Mouse (Mus musculus): ENCODE results near the gene Cept1.

The Cept1 gene

DNA sequence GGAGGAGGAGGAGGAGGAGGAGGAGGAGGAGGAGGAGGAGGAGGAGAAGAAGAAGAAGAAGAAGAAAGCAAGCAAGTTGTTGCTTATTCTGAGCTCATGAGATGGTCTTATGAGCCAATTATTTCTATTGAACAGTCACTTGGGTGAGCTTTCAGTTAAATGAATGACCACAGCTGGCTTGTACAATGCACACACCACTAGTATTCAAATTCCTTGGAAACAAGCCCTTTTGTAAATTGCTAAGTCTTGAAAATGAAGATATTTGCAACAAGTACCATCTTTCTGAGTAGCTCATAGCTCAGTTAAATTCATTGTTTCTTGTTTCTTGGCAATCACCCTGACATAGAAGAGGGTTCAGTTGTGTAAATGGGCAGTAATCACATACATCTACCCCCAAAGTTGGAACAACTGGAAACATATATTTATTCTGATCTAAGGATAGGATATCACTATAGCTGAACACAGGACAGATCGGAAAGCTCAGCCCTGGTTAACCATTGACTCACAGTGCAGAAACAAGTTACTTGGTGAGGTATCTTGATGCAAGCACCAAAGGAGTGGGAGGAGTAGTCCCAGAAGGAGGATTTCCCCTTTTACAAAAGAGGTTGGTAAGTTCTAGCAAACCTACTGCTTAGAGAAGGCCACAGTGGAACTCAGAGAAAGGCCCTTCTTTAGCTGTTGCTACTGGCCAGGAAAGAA is 52.1 kb downstream of the Cept1 start:
- no peak for DNase-seq (ENCODE audit: low read depth in 2 of 2, low spot score in 2 of 2)

DNA sequence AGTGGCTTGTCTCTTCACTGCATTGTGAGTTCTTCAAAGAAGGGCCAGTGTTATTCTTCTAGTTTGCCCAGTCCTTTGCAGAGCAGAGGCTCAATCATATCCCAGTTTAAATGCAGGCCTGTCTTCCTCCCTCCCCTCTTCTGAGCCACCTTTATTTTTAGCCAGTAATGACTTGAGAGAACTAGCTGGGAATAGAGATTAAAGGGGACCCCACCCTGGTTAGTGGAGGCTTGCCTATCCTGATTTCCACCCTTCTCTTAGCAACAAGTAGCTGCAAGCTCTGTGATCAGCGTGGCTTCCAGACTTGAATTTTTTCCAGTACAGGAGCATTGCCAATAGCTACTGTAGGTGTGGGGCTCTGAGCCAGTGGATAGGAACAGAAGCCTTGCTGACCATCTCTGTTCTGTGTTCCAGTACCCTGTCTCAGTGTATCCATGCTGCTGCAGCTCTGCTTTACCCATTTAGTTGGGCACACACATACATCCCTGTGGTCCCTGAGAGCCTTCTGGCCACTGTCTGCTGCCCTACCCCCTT is 53.1 kb downstream of the Cept1 start:
- DNase-seq (ENCODE audit: low read depth in 2 of 2, low spot score in 2 of 2): no peak

DNA sequence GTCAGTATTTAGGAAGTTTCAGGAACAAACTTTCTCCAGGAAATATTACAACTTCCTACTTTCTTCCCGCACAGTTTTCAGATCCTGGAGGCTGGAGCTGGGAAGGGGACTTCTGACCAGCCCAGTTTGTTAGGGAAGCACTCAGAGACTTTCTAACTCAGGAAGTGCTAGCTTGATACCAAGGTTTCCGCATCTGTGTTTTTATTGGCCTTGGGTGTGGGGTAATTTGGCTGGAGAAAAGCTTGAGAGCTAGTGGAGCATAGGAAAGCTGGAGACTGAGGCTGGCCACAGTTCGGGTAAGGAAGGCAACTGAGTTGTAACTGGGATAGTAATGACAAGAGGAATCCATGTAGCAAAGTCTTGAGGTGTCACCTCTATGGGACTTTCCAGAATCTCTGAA is 53.7 kb downstream of the Cept1 start:
- no peak for DNase-seq (ENCODE audit: low read depth in 2 of 2, low spot score in 2 of 2)

DNA sequence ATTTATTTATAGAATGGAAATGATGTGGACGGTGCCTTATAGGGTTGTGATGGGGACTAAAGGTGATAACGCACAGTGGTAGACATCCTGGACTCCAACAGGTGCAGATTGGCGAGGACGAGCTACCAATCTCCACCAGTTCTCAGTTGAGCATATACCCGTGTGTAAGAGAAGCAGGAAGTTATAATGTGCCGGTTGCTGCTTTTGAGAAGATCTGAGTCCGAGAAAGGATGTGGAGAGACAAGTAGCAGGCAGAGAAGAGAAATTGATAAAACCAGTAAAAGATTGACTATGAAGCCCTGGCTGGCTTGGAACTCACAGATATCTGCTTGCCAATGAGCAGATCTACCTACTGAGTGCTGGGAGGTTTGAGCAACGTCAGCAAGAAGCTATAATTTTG is 54.4 kb downstream of the Cept1 start:
- peak in 1 of 2 experiments; percentile 38 for DNase-seq (ENCODE audit: low read depth in 2 of 2, low spot score in 2 of 2)

DNA sequence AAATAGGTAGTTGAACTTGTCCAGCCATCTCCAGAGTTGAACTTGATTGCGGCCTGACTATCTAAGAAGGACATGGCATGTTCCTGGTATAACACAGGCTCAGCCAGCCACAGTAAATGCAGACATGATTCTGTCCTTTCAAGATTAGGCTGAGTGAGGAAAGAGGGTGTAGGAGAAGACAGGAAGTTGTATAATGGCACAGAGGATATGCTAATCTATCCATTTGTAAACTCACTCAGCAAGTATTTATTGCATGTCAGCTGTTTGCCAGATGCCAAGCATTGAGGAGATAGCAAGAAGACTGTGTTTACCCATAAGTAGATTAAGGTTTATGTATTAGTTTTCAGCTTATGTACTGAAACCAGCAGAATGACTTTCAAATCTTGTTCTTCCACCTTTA is 54.9 kb downstream of the Cept1 start:
- no peak for DNase-seq (ENCODE audit: low read depth in 2 of 2, low spot score in 2 of 2)

DNA sequence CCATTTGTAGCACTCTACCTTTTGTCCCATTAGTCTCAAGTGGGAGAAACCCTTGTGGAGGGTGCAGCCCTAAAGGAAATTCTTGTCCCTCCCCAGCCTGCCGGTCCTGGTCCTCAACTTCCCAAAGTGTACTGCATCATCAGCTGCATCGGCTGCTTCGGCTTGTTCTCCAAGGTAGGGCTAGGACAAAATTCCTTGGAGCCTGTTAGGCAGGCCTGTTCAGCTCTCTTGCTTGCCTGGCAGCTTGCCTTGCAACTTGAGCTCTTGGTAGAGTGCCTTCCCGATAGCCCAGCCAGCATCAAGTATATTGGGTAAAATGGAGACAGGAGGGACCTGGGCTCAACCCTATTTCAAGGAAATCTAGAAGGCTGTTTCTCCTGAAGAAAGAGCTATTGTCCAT is 57.4 kb downstream of the Cept1 start:
- no peak for DNase-seq (ENCODE audit: low read depth in 2 of 2, low spot score in 2 of 2)

DNA sequence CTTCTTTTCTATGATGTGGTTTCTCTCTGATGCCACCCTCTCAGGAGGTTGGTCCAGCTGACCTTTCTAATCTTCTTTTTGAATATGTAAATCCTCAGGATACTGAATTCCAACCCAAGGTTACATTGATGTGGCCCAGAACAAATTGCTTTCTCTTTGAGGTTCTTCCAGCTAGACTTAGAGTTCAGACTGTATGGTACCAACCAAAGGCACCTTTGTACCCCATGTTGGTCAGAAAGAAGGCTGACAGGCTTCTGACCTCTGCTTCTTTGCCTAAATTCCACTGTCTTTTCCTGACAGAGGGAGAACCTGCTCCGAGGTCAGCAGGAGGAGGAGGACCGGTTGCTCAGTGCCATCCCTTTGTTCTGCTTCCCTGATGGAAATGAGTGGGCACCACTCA is 60.1 kb downstream of the Cept1 start:
- DNase-seq (ENCODE audit: low read depth in 2 of 2, low spot score in 2 of 2): no peak

DNA sequence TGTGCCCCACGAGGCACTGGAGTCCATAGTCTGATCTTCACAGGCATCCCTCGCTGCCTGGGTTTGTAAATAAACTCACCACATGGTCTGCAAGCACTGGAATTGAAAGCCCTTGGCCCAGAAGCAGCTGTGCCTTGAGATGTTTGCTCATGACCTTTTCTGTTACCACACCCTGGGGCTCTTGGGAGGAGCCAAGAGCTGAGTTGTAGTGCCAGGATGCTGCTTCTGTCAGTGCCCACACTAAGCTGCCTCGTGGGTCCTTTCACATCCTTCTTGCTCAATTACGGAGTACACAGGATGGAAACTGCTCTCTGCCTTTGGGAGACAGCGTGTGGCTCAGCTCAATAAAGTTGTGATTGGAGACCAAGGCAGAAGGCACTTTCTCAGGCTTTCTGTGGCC is 61.8 kb downstream of the Cept1 start:
- peak; percentile 63 to 71 for DNase-seq (ENCODE audit: low read depth in 2 of 2, low spot score in 2 of 2)

DNA sequence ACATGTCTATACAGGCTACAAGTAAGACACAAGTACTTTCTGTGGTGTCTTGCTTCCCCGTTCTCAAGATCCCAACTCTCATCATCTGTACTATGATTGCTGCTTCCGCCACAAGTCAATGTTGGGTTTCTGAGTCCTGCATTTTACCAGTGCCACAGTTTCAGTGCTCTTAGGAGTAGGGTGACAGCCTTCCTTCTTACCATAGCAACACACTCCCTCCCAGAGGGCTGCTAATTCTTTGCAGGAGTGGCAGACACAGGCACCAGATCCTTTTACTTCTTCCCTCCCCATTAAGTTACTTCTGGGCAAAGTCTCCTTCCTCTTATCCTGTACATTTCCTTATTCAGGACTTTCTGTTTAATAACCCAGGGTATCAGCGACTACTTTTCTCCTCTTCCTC is 62.7 kb downstream of the Cept1 start:
- DNase-seq (ENCODE audit: low read depth in 2 of 2, low spot score in 2 of 2): no peak

DNA sequence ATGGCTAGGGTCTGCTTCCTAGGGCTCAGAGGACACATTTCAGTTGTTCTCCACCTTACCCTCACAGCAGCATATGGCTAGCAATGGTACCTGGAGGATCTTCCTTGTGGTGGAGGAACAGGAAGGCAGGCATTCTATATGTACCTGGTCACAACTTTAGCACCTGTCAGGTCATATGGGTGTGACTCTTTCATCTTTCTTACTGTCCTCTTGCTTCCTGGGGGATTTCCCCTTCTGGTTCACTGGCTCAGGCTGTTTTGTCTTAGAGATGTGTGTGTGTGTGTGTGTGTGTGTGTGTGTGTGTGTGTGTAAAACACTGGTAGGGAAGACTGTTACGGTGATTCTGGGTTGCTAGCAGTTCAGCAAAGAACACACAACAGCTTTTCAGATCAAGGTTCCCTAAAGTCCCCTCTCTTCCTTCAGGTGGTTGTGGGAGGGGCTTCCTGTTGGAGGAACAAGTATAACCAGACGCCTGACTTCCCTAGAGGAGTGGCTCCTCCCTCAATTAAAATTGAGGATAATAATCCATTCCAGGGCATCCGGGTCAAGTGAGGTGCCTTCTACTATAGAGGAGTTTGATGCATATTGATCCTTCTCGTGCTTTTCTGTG is 63.7 kb downstream of the Cept1 start:
- peak; percentile 49 to 51 for DNase-seq (ENCODE audit: low read depth in 2 of 2, low spot score in 2 of 2)

DNA sequence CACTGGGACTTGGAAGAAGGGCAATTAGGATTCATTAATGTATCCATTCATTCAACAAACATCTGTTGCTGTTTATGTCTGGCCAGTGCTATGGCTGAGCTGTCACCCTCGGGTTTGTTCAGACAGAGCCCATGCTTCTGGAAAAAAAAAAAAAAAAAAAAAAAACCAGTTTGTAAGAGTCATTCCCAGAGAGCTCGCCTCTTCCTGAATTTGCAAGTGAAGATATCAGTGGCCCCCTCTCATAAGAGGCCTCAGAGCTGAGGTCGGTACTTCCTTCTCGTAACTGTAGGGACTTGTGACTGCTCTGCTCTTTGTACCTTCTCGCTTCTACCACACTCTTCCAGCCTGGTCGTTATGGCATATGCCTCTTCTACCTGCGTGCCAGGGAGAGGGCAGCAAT is 64.3 kb downstream of the Cept1 start:
- DNase-seq (ENCODE audit: low read depth in 2 of 2, low spot score in 2 of 2): no peak

DNA sequence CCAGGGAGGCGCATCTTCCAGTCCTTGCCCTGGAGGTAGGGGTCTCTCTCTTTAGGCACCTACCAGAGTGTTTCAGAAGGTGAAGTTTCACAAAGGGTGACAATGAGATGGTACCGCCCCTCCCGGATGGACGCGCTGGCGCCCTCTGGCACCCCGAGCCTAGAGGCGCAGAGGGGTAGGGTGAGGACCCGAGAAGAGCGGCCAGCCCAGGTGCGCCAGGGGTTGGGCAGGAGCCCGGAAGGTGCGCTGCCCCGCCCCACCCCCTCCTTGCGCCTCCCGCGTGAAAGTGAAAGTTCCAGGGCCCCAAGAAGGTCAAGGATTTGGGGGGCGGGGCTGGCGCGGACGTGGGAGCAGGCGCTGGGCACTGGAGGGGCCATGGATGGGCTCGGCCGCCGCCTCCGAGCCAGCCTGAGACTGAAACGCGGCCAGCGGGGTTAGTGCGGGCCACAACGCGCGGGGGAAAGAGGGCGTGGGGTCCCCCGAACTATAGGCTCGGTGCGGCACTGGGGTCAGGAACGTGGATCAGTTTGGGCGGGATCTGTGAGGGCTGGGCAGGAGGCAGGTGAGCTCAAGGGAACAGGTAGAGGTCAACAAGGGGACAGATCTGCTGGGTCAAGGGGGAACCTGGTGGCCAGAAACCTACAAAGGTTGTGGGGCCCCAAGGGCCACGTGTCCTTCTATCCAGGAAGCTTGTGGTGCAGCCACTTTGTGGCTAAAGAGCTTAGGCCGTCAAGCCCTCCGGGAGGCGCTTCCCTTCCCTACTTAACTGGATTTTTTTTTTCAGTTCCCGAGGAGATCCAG is 65.1 kb downstream of the Cept1 start, which contains the start of gene Dennd2d:
TSS of gene Dennd2d (plus strand) at position 125 of the 801 bp plus-strand sequence.
- DNase-seq (ENCODE audit: low read depth in 2 of 2, low spot score in 2 of 2): peak; percentile 51 to 64

DNA sequence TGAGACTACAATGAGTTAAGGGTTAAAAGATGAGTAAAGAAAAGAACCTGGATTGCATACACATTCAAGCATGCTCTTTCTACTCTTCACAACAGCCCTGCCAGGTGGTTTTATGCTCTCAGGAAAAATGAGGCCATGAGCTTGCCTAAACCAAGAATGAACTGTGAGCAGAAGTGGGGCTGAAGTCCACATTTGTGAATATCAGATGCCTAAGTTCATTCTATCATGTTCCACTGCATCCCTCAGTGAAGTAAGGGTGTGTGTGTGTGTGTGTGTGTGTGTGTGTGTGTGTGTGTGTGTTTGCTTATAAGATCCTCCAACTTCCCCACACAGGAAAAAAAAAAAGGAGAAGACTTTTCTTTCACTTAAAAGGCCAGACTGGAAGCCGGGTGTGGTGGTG is 70.7 kb downstream of the Cept1 start:
- no peak for DNase-seq (ENCODE audit: low read depth in 2 of 2, low spot score in 2 of 2)

DNA sequence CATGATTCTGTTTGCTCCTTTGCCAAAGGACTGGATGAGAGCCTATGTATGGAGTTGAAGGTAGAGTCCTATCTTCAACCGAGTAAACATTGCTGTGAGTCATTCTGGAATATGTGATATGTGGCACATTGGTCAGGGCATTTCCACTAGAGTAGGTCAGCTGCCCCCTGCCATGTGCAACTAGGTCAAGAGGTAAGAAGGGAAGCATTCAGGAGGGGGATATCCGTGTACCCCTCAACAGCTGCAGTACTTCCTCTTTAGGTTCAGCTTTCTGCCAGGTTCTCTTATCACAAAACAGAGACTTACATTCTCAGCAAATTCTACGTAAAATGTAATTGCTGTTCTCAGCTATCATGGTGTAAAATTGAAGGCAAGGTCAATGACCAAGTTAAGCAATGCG is 73.4 kb downstream of the Cept1 start:
- DNase-seq (ENCODE audit: low read depth in 2 of 2, low spot score in 2 of 2): no peak

DNA sequence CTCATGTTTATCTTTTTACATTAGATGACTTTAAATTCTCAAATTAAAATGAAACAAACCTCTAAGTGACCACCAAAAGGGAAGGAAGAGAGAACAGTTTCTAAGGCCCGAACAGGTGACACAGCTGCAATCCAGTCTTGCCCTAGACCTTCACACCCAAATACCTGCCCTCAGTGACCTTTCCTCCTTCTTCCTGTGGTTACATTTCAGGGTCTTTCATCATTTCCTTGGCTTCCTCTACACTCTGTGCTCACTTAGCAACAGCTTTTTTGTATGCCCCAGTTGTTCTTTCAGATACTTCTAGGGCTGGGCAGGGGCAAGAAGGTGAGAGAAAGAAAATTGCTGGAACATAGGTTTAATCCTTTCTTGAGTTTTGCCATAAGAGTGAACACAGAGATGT is 82.9 kb downstream of the Cept1 start:
- no peak for DNase-seq (ENCODE audit: low read depth in 2 of 2, low spot score in 2 of 2)

DNA sequence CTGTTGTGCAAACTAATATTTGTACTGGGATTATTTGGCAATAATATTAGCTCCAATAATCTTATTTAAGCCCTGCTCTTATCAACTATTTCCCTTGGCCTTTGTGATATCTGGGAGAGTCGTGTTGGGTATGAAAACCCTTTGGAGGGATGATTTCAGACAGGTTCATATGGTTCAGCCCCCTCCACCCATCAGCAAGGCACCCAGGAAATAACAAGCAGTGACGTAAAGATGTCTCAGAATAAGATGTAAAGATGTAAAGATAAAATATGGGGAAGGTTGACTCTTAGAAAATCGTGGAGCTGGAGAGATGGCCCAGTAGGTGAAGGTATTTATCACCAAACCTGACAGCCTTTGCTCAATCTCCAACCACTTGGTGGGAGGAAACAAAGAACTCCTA is 85.1 kb downstream of the Cept1 start:
- DNase-seq (ENCODE audit: low read depth in 2 of 2, low spot score in 2 of 2): peak; percentile 36 to 44

DNA sequence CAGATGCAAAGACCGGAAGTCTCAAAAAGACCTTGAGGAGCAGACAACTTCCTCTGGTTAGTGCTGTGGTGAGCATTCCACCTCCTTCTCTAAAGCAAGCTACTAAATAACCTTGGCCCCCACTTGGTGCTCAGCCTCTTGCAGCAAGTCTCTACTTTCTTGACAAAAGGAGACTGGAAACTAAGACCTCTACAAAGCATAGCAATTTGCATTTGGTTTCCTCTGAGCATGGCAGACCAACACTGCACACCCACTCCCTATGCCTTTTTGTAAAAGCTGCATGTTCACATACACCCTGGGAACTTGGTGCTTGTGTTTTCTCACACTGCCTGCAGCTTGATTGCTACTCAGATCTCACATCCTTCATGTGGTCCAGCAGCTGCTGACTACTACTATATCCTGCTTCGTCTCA is 85.5 kb downstream of the Cept1 start:
- DNase-seq (ENCODE audit: low read depth in 2 of 2, low spot score in 2 of 2): peak; percentile 50 to 64

DNA sequence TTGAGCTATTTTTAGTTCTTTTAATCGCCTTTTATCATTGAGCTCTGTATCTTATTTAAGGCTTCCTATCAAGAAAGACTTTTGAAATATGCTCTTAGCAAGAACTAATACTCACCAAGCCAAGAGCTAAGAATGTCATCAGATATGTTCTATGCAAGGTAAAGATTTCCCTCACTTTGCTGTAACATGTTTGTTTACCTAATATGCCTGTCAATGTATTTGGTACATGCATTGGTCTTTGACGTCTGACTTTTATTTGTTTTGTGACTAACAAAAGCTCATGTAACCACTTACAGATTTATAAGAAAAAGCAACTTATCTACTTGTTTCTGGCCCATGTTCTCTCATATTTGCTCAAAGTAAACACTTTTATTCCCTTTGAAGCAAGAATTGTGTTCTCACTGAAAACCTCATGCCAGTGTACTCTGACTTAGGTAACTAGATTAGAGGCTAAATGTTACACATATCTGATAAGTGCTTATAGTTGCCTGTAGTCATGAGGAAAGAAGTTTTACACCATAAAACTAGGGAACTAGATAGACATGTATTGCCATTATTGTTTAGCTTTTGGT is 90.2 kb downstream of the Cept1 start:
- no peak for DNase-seq (ENCODE audit: low read depth in 2 of 2, low spot score in 2 of 2)

DNA sequence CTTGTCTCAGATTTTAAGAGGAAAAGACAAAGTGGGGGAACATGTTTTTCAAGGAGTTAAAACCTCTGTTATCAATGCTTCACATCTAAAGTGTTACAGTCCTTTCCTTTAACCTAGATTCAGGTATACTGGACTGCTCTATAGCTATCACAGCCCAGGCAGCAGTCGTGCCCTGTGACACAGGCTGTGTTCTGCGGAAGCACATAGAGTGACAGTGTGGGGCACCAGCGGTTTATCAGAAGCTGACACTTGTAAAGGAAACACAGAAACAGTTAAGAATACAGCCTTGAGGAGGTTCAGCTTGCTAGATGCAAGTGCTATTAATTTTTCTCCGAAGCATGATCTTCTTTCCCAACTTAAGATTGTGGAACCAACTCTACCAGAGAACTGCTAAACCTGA is 95.0 kb downstream of the Cept1 start:
- DNase-seq (ENCODE audit: low read depth in 2 of 2, low spot score in 2 of 2): peak; percentile 20 to 27

Measured in CD8-positive naive resting alpha-beta T cell, adult 2 months (primary cell).